ENCODE assay signal across 15 mouse cellular contexts in genomic region chr19:58886467-58886866, GRCm38 (mm10). TPM values are rescaled to one million over a fixed set of nuclear protein-coding genes. Genes with fewer than 3 reads are reported as not detected.
DNase-seq lines count a peak whose midpoint lies in the region; ATAC-seq and TF ChIP-seq lines count a peak whose summit lies in the region.
"Had no signal": no experiment of that assay in that cellular context is flagged by ENCODE, and none has a peak within 500 bp of the region (broad histone marks: within the 10 kb centered on the region; RNA-seq: fewer than 3 reads in every experiment).

No protein-coding gene starts in this region.

- no peaks in the 10 kb centered on the region for H3K36me3 ChIP-seq in hindbrain, postnatal 0 days (ENCODE audit: insufficient read depth, low read length)
- no peaks in the 10 kb centered on the region for H3K36me3 ChIP-seq in hindbrain, embryonic 11.5 days (ENCODE audit: control insufficient read depth, insufficient read depth, low read length)
- no peaks in the 10 kb centered on the region for H3K36me3 ChIP-seq in lung, postnatal 0 days (ENCODE audit: insufficient read depth, low read length)
- H3K36me3 ChIP-seq in small intestine, adult 2 months (ENCODE audit: control insufficient read depth, insufficient read depth, low read length): no peaks in the 10 kb centered on the region
- H3K36me3 ChIP-seq: embryonic facial prominence, embryonic 12.5 days; G1E; heart, embryonic 10.5 days; hindbrain, embryonic 10.5 days had no signal

- H3K4me2 ChIP-seq in hindbrain, postnatal 0 days (ENCODE audit: low read depth, low read length): no peak overlapping the region
- no peak overlapping the region for H3K4me2 ChIP-seq in hindbrain, embryonic 11.5 days (replicated peaks; ENCODE audit: low read depth, low read length)
- no peak overlapping the region for H3K4me2 ChIP-seq in lung, postnatal 0 days (replicated peaks; ENCODE audit: low read depth, low read length)
- H3K4me2 ChIP-seq: embryonic facial prominence, embryonic 12.5 days had no signal

- no peak for TF ChIP-seq EP300 in lung, postnatal 0 days (IDR thresholded peaks at IDR 0.05)

- no peak for DNase-seq in hindbrain, postnatal 0 days (ENCODE audit: low spot score)
- DNase-seq in hindbrain, embryonic 11.5 days (ENCODE audit: low spot score): no peak
- DNase-seq in lung, postnatal 0 days (ENCODE audit: low spot score): no peak
- DNase-seq in lung, adult 18-20 months: no peak
- peak; percentile 35 for DNase-seq in ES-CJ7 (ENCODE audit: low read depth, low spot score)
- DNase-seq in right cerebral cortex, adult 18-20 months: no peak
- DNase-seq: kidney, adult 8-10 months; spleen, adult 18-20 months had no signal

- peak; percentile 19; the same call in 1 of the 2 replicates for TF ChIP-seq CTCF in hindbrain, postnatal 0 days (IDR thresholded peaks at IDR 0.05; ENCODE audit: low read depth)
- peak; percentile 34 for TF ChIP-seq CTCF in lung, postnatal 0 days (IDR thresholded peaks at IDR 0.05)
- peak; percentile 35; the same call in 1 of the 2 replicates for TF ChIP-seq CTCF in small intestine, adult 2 months (IDR thresholded peaks at IDR 0.05; ENCODE audit: extremely low read depth, insufficient read length, insufficient replicate concordance, low read depth, low read length)

- H3K4me3 ChIP-seq in hindbrain, postnatal 0 days (ENCODE audit: low read length): no peak overlapping the region
- H3K4me3 ChIP-seq in hindbrain, embryonic 11.5 days (ENCODE audit: low read depth, low read length): no peak overlapping the region
- H3K4me3 ChIP-seq in lung, postnatal 0 days (ENCODE audit: low read depth, low read length): no peak overlapping the region
- no peak overlapping the region for H3K4me3 ChIP-seq in small intestine, adult 2 months (ENCODE audit: low read depth, low read length)
- H3K4me3 ChIP-seq: embryonic facial prominence, embryonic 12.5 days; heart, embryonic 10.5 days; hindbrain, embryonic 10.5 days had no signal

- H3K27me3 ChIP-seq in hindbrain, postnatal 0 days (ENCODE audit: insufficient read depth, low read length): no peaks in the 10 kb centered on the region
- H3K27me3 ChIP-seq in hindbrain, embryonic 11.5 days (ENCODE audit: control insufficient read depth, insufficient read depth, low read length): no peaks in the 10 kb centered on the region
- H3K27me3 ChIP-seq in lung, postnatal 0 days (replicated peaks; ENCODE audit: insufficient read depth, low read length): no peaks in the 10 kb centered on the region
- no peaks in the 10 kb centered on the region for H3K27me3 ChIP-seq in small intestine, adult 2 months (ENCODE audit: control insufficient read depth, insufficient read depth, low read length)
- H3K27me3 ChIP-seq: embryonic facial prominence, embryonic 12.5 days had no signal

- 66% methylated on average over 7 of the region's 7 CpGs for WGBS in hindbrain, postnatal 0 days
- 68% methylated on average over 7 of the region's 7 CpGs for WGBS in hindbrain, embryonic 11.5 days
- 61% methylated on average over 7 of the region's 7 CpGs for WGBS in lung, postnatal 0 days
- 61% methylated on average over 7 of the region's 7 CpGs for WGBS in small intestine, adult 2 months

- H3K4me1 ChIP-seq in hindbrain, postnatal 0 days (ENCODE audit: insufficient read depth, low read length): no peaks in the 10 kb centered on the region
- no peaks in the 10 kb centered on the region for H3K4me1 ChIP-seq in hindbrain, embryonic 11.5 days (replicated peaks; ENCODE audit: control insufficient read depth, insufficient read depth, low read length)
- no peaks in the 10 kb centered on the region for H3K4me1 ChIP-seq in lung, postnatal 0 days (ENCODE audit: insufficient read depth, low read depth, low read length)
- H3K4me1 ChIP-seq in small intestine, adult 2 months (ENCODE audit: control insufficient read depth, insufficient read depth, insufficient read length, low read length): no peaks in the 10 kb centered on the region
- H3K4me1 ChIP-seq: embryonic facial prominence, embryonic 12.5 days had no signal

- H3K27ac ChIP-seq in hindbrain, postnatal 0 days: no peak overlapping the region
- no peak overlapping the region for H3K27ac ChIP-seq in hindbrain, embryonic 11.5 days (ENCODE audit: low read depth, low read length)
- H3K27ac ChIP-seq in lung, postnatal 0 days (ENCODE audit: low read length): no peak overlapping the region
- H3K27ac ChIP-seq in small intestine, adult 2 months (ENCODE audit: insufficient read depth, low read depth, low read length): no peak overlapping the region
- H3K27ac ChIP-seq: embryonic facial prominence, embryonic 12.5 days; heart, embryonic 10.5 days; hindbrain, embryonic 10.5 days had no signal

- no peak for TF ChIP-seq POLR2A in small intestine, adult 2 months (IDR thresholded peaks at IDR 0.05; ENCODE audit: low read depth, low read length)

- no peak overlapping the region for H3K9ac ChIP-seq in hindbrain, postnatal 0 days (replicated peaks; ENCODE audit: low read length)
- no peak overlapping the region for H3K9ac ChIP-seq in hindbrain, embryonic 11.5 days (ENCODE audit: low read depth, low read length)
- H3K9ac ChIP-seq in lung, postnatal 0 days (replicated peaks; ENCODE audit: low read depth): no peak overlapping the region
- H3K9ac ChIP-seq: embryonic facial prominence, embryonic 12.5 days had no signal

- no peaks in the 10 kb centered on the region for H3K9me3 ChIP-seq in hindbrain, postnatal 0 days (ENCODE audit: low read length)
- no peaks in the 10 kb centered on the region for H3K9me3 ChIP-seq in hindbrain, embryonic 11.5 days (ENCODE audit: control insufficient read depth, low read length)
- no peaks in the 10 kb centered on the region for H3K9me3 ChIP-seq in lung, postnatal 0 days (ENCODE audit: low read length)
- H3K9me3 ChIP-seq: embryonic facial prominence, embryonic 12.5 days; heart, embryonic 10.5 days; hindbrain, embryonic 10.5 days had no signal

- no peak for ATAC-seq in hindbrain, postnatal 0 days
- no peak for ATAC-seq in hindbrain, embryonic 11.5 days (ENCODE audit: low FRiP score)
- ATAC-seq in lung, postnatal 0 days: no peak
- ATAC-seq: activated CD4-positive, CD25-positive, alpha-beta regulatory T cell, adult 4 months had no signal

RNA-seq across cellular contexts. Expression of gene Eno4, which starts 56.8 kb away (rescaled TPM):
- total RNA-seq in hindbrain, postnatal 0 days (2014; rRNA removed): 1.5 and 2.0 TPM in 2 replicates
- polyA plus RNA-seq in hindbrain, postnatal 0 days (2015; fragmentation: Nextera tagmentation; extraction: Ambion mirVana): 1.3 and 1.5 TPM in 2 replicates
- 0.54 and 0.99 TPM in 2 replicates for polyA plus RNA-seq in hindbrain, embryonic 11.5 days (2014; fragmentation: Nextera tagmentation; extraction: Ambion mirVana)
- 2.7 and 3.5 TPM in 2 replicates for polyA plus RNA-seq in lung, postnatal 0 days (2015; fragmentation: Nextera tagmentation; extraction: Ambion mirVana)
- not detected in 2 replicates for polyA plus RNA-seq in small intestine, adult 2 months (2012; rRNA removed)
- total RNA-seq: gastrocnemius, adult 18-20 months had no signal
- polyA plus RNA-seq: activated CD4-positive, CD25-positive, alpha-beta regulatory T cell, adult 4 months had no signal

RNA-seq across cellular contexts. Expression of gene Hspa12a, which starts 57.0 kb away (rescaled TPM):
- 70.8 and 84.6 TPM in 2 replicates for total RNA-seq in hindbrain, postnatal 0 days (2014; rRNA removed)
- polyA plus RNA-seq in hindbrain, postnatal 0 days (2015; fragmentation: Nextera tagmentation; extraction: Ambion mirVana): 52.8 and 56.1 TPM in 2 replicates
- 14.5 and 15.7 TPM in 2 replicates for polyA plus RNA-seq in hindbrain, embryonic 11.5 days (2014; fragmentation: Nextera tagmentation; extraction: Ambion mirVana)
- polyA plus RNA-seq in lung, postnatal 0 days (2015; fragmentation: Nextera tagmentation; extraction: Ambion mirVana): 3.3 and 3.9 TPM in 2 replicates
- 2.6 and 16.7 TPM in 2 replicates for polyA plus RNA-seq in small intestine, adult 2 months (2012; rRNA removed)
- polyA plus RNA-seq: G1E had no signal
